Mouse (Mus musculus): ENCODE measurements at regions not wholly inside any gene's neighbourhood (a gene's known extent, or its start where the extent isn't known, plus 50 kb on each side); places are given as distances from the start of the nearest gene placed in this dataset.

- no peak for ATAC-seq (ENCODE audit: extremely low read depth, insufficient number of reproducible peaks, low FRiP score, poor library complexity, severe bottlenecking)
Observed at GRCm38 (mm10) chr10:37438312-37438711, 299.6 kb upstream of the Marcks start.

GRCm38 (mm10) chr10:37436849-37437248 is 298.1 kb upstream of the Marcks start:
- Histone ChIP-seq H3K4me1 (ENCODE audit: insufficient read depth, low read depth, low read length) (no peaks in the 10 kb centered on the region), H3K36me3 (replicated peaks) (no peaks in the 10 kb centered on the region), H3K27me3 (ENCODE audit: insufficient read depth, low read length) (no peaks in the 10 kb centered on the region), H3K9me3 (replicated peaks) (no peaks in the 10 kb centered on the region), H3K4me3 (ENCODE audit: low read depth, low read length) (no peak overlapping the region)
- TF ChIP-seq CTCF (IDR thresholded peaks at IDR 0.05; ENCODE audit: low read depth, low read length) = no peak
- TF ChIP-seq TAL1 (conservative IDR thresholded peaks at IDR 0.05; ENCODE audit: low read depth, low read length) = no peak
- no peak for TF ChIP-seq POLR2AphosphoS5 (IDR thresholded peaks at IDR 0.05; ENCODE audit: insufficient replicate concordance, low read depth, low read length)
- TF ChIP-seq GATA1 (IDR thresholded peaks at IDR 0.05; ENCODE audit: borderline replicate concordance, low read length) = no peak
- TF ChIP-seq GATA2 (IDR thresholded peaks at IDR 0.05; ENCODE audit: borderline replicate concordance, low read depth, low read length) = no peak
- DNase-seq (ENCODE audit: low spot score) (no peak), ATAC-seq (ENCODE audit: extremely low read depth, insufficient number of reproducible peaks, low FRiP score, poor library complexity, severe bottlenecking) (no peak)

More at GRCm38 (mm10) chr10:37438312-37438711, 299.6 kb upstream of the Marcks start:
- Histone ChIP-seq H3K27me3 (ENCODE audit: insufficient read depth, low read length) (no peaks in the 10 kb centered on the region), H3K36me3 (replicated peaks) (no peaks in the 10 kb centered on the region), H3K4me1 (ENCODE audit: insufficient read depth, low read depth, low read length) (no peaks in the 10 kb centered on the region), H3K9me3 (replicated peaks) (no peaks in the 10 kb centered on the region), H3K4me3 (ENCODE audit: low read depth, low read length) (no peak overlapping the region)
- DNase-seq (ENCODE audit: low spot score) = no peak
- TF ChIP-seq GATA2 (IDR thresholded peaks at IDR 0.05; ENCODE audit: borderline replicate concordance, low read depth, low read length) (no peak), GATA1 (IDR thresholded peaks at IDR 0.05; ENCODE audit: borderline replicate concordance, low read length) (no peak), CTCF (IDR thresholded peaks at IDR 0.05; ENCODE audit: low read depth, low read length) (no peak), POLR2AphosphoS5 (IDR thresholded peaks at IDR 0.05; ENCODE audit: insufficient replicate concordance, low read depth, low read length) (no peak), TAL1 (conservative IDR thresholded peaks at IDR 0.05; ENCODE audit: low read depth, low read length) (no peak)

GRCm38 (mm10) chr10:37434229-37434628 is 295.5 kb upstream of the Marcks start:
- DNase-seq (ENCODE audit: low spot score) (no peak), ATAC-seq (ENCODE audit: extremely low read depth, insufficient number of reproducible peaks, low FRiP score, poor library complexity, severe bottlenecking) (no peak)
- no peaks in the 10 kb centered on the region for H3K36me3 ChIP-seq (replicated peaks)
- no peak for TF ChIP-seq TAL1 (conservative IDR thresholded peaks at IDR 0.05; ENCODE audit: low read depth, low read length)
- no peak for TF ChIP-seq GATA2 (IDR thresholded peaks at IDR 0.05; ENCODE audit: borderline replicate concordance, low read depth, low read length)
- TF ChIP-seq CTCF (IDR thresholded peaks at IDR 0.05; ENCODE audit: low read depth, low read length) = no peak
- no peak for TF ChIP-seq POLR2AphosphoS5 (IDR thresholded peaks at IDR 0.05; ENCODE audit: insufficient replicate concordance, low read depth, low read length)
- no peak for TF ChIP-seq GATA1 (IDR thresholded peaks at IDR 0.05; ENCODE audit: borderline replicate concordance, low read length)
- no peaks in the 10 kb centered on the region for H3K4me1 ChIP-seq (ENCODE audit: insufficient read depth, low read depth, low read length)
- H3K27me3 ChIP-seq (ENCODE audit: insufficient read depth, low read length) = no peaks in the 10 kb centered on the region
- H3K4me3 ChIP-seq (ENCODE audit: low read depth, low read length) = no peak overlapping the region
- H3K9me3 ChIP-seq (replicated peaks) = no peaks in the 10 kb centered on the region

GRCm38 (mm10) chr10:37423047-37423446 is 284.3 kb upstream of the Marcks start:
- no peak for ATAC-seq (ENCODE audit: extremely low read depth, insufficient number of reproducible peaks, low FRiP score, poor library complexity, severe bottlenecking)
- TF ChIP-seq GATA2 (IDR thresholded peaks at IDR 0.05; ENCODE audit: borderline replicate concordance, low read depth, low read length) = no peak
- TF ChIP-seq POLR2AphosphoS5 (IDR thresholded peaks at IDR 0.05; ENCODE audit: insufficient replicate concordance, low read depth, low read length) = no peak
- TF ChIP-seq TAL1 (conservative IDR thresholded peaks at IDR 0.05; ENCODE audit: low read depth, low read length) = no peak
- TF ChIP-seq GATA1 (IDR thresholded peaks at IDR 0.05; ENCODE audit: borderline replicate concordance, low read length) = no peak
- no peak for TF ChIP-seq CTCF (IDR thresholded peaks at IDR 0.05; ENCODE audit: low read depth, low read length)
- no peak for DNase-seq (ENCODE audit: low spot score)
- Histone ChIP-seq H3K4me3 (ENCODE audit: low read depth, low read length) (no peak overlapping the region), H3K9me3 (replicated peaks) (no peaks in the 10 kb centered on the region), H3K36me3 (replicated peaks) (no peaks in the 10 kb centered on the region), H3K4me1 (ENCODE audit: insufficient read depth, low read depth, low read length) (no peaks in the 10 kb centered on the region), H3K27me3 (ENCODE audit: insufficient read depth, low read length) (no peaks in the 10 kb centered on the region)

GRCm38 (mm10) chr10:37422612-37423011 is 283.9 kb upstream of the Marcks start:
- Histone ChIP-seq H3K4me3 (ENCODE audit: low read depth, low read length) (no peak overlapping the region), H3K9me3 (replicated peaks) (no peaks in the 10 kb centered on the region), H3K36me3 (replicated peaks) (no peaks in the 10 kb centered on the region), H3K4me1 (ENCODE audit: insufficient read depth, low read depth, low read length) (no peaks in the 10 kb centered on the region), H3K27me3 (ENCODE audit: insufficient read depth, low read length) (no peaks in the 10 kb centered on the region)
- DNase-seq (ENCODE audit: low spot score) = no peak
- no peak for ATAC-seq (ENCODE audit: extremely low read depth, insufficient number of reproducible peaks, low FRiP score, poor library complexity, severe bottlenecking)
- TF ChIP-seq GATA2 (IDR thresholded peaks at IDR 0.05; ENCODE audit: borderline replicate concordance, low read depth, low read length) = no peak
- no peak for TF ChIP-seq GATA1 (IDR thresholded peaks at IDR 0.05; ENCODE audit: borderline replicate concordance, low read length)
- TF ChIP-seq CTCF (IDR thresholded peaks at IDR 0.05; ENCODE audit: low read depth, low read length) = no peak
- no peak for TF ChIP-seq POLR2AphosphoS5 (IDR thresholded peaks at IDR 0.05; ENCODE audit: insufficient replicate concordance, low read depth, low read length)
- no peak for TF ChIP-seq TAL1 (conservative IDR thresholded peaks at IDR 0.05; ENCODE audit: low read depth, low read length)

- TF ChIP-seq GATA2 (IDR thresholded peaks at IDR 0.05; ENCODE audit: borderline replicate concordance, low read depth, low read length) (no peak), CTCF (IDR thresholded peaks at IDR 0.05; ENCODE audit: low read depth, low read length) (no peak), GATA1 (IDR thresholded peaks at IDR 0.05; ENCODE audit: borderline replicate concordance, low read length) (no peak), POLR2AphosphoS5 (IDR thresholded peaks at IDR 0.05; ENCODE audit: insufficient replicate concordance, low read depth, low read length) (no peak), TAL1 (conservative IDR thresholded peaks at IDR 0.05; ENCODE audit: low read depth, low read length) (no peak)
- no peak for DNase-seq (ENCODE audit: low spot score)
- no peaks in the 10 kb centered on the region for H3K36me3 ChIP-seq (replicated peaks)
- no peak overlapping the region for H3K4me3 ChIP-seq (ENCODE audit: low read depth, low read length)
- no peaks in the 10 kb centered on the region; the same call in 1 of the 2 replicates for H3K27me3 ChIP-seq (ENCODE audit: insufficient read depth, low read length)
- H3K4me1 ChIP-seq (ENCODE audit: insufficient read depth, low read depth, low read length) = no peaks in the 10 kb centered on the region
- no peak for ATAC-seq (ENCODE audit: extremely low read depth, insufficient number of reproducible peaks, low FRiP score, poor library complexity, severe bottlenecking)
- H3K9me3 ChIP-seq (replicated peaks) = no peaks in the 10 kb centered on the region
Observed at GRCm38 (mm10) chr10:37416321-37416720, 277.6 kb upstream of the Marcks start.

Measured in G1E (cell line).